Mouse (Mus musculus) midbrain, postnatal 0 days (tissue): ENCODE results near the gene Rpl19. TPM values are rescaled to one million over a fixed set of nuclear protein-coding genes. Genes with fewer than 3 reads are reported as not detected.
A peak's percentile ranks its signal among the peaks of the same experiment; 100 is the strongest.

Experiments
- ATAC-seq: fragments of 200-750 bp; cut with Nextera tagmentation; 2 replicates; pipeline ENCODE4 v1.8.0; 2017; ENCODE audit warnings: moderate number of reproducible peaks, mild to moderate bottlenecking, moderate TSS enrichment, moderate library complexity; ENCODE audit not compliant: low FRiP score
- DNase-seq: peaks from one replicate; pipeline ENCODE4 v3.0.0-alpha.2; 2015; ENCODE audit warnings: low spot score
- H3K27ac ChIP-seq: fragments of 300-500 bp; sonication (generic); 2 replicates; pipeline ENCODE4 v1.5.1; 2014; ENCODE audit warnings: low read depth, mild to moderate bottlenecking, low read length, mixed read lengths
- H3K27me3 ChIP-seq: fragments of 300-500 bp; sonication (generic); 2 replicates; pipeline ENCODE4 v1.6.1; 2014; ENCODE audit warnings: low read length, control low read depth, mixed read lengths; ENCODE audit not compliant: insufficient read depth
- H3K36me3 ChIP-seq: fragments of 300-500 bp; sonication (generic); 2 replicates; pipeline ENCODE4 v1.6.1; 2014; ENCODE audit warnings: low read length, control low read depth, mixed read lengths; ENCODE audit not compliant: insufficient read depth
- H3K4me1 ChIP-seq: fragments of 300-500 bp; sonication (generic); 2 replicates; pipeline ENCODE4 v1.6.1; 2014; ENCODE audit warnings: mild to moderate bottlenecking, control low read depth, antibody characterized with exemption, low read length, mixed read lengths; ENCODE audit not compliant: insufficient read depth
- H3K4me2 ChIP-seq: fragments of 300-500 bp; sonication (generic); 2 replicates; pipeline ENCODE4 v1.6.1; 2014; ENCODE audit warnings: low read depth, mild to moderate bottlenecking, low read length, mixed read lengths; ENCODE audit not compliant: poor library complexity, severe bottlenecking
- H3K4me3 ChIP-seq: fragments of 300-500 bp; sonication (generic); 2 replicates; pipeline ENCODE4 v1.5.1; 2014; ENCODE audit warnings: low read depth, mild to moderate bottlenecking, low read length, moderate library complexity
- H3K9ac ChIP-seq: fragments of 300-500 bp; sonication (generic); replicated peaks from 2 replicates; pipeline ENCODE4 v1.6.1; 2014; ENCODE audit warnings: mild to moderate bottlenecking, low read length, moderate library complexity, mixed read lengths; ENCODE audit not compliant: poor library complexity, severe bottlenecking
- H3K9me3 ChIP-seq: fragments of 300-500 bp; sonication (generic); 2 replicates; pipeline ENCODE4 v1.6.1; 2016; ENCODE audit warnings: low read length, control low read depth
- CTCF ChIP-seq: IDR thresholded peaks from 2 replicates; pipeline ENCODE4 v1.5.1; 2016; ENCODE audit warnings: antibody characterized with exemption, mild to moderate bottlenecking
- whole genome bisulfite sequencing: fragments of 180-500 bp; shearing (Covaris S2); extraction: QIAGEN DNeasy Blood & Tissue Kit; methylation state at CpG from one replicate; pipeline ENCODE4 v1.1.7; 2014; 5-methylcytosine and 5-hydroxymethylcytosine counted together
- polyA plus RNA-seq: library from polyadenylated mRNA; unstranded; fragments of >200 nt; fragmentation: Nextera tagmentation; extraction: Ambion mirVana; gene quantifications from 2 replicates; pipeline ENCODE4 v1.2.1, GENCODE M21; 2015
- total RNA-seq: library from RNA; depleted of rRNA; stranded (reverse); fragments of >200 nt; gene quantifications from 2 replicates; pipeline ENCODE4 v1.2.3, GENCODE M21; 2014

Rpl19 gene
- total and polyA plus RNA-seq, 2 experiments from 2014 or later, result 591 to 686 TPM

GRCm38 (mm10) chr11:97983506-97983905 is 43.0 kb upstream of the Rpl19 start:
- ATAC-seq, result no peak
- H3K27ac ChIP-seq, result no peak overlapping the region
- H3K4me2 ChIP-seq, result no peak overlapping the region
- H3K9me3 ChIP-seq, result no peaks in the 10 kb centered on the region
- H3K9ac ChIP-seq, result no peak overlapping the region
- 89% methylated on average over 3 of the region's 3 CpGs for WGBS
- no peak overlapping the region for H3K4me3 ChIP-seq
- H3K27me3 ChIP-seq, result peaks cover 8% of the 10 kb centered on the region
- TF ChIP-seq CTCF, result no peak
- H3K4me1 ChIP-seq, result no peaks in the 10 kb centered on the region
- H3K36me3 ChIP-seq, result no peaks in the 10 kb centered on the region
- no peak for DNase-seq

- TF ChIP-seq CTCF, result no peak
- ATAC-seq, result no peak
Measured at GRCm38 (mm10) chr11:97983983-97984382, 42.5 kb upstream of the Rpl19 start.

DNA sequence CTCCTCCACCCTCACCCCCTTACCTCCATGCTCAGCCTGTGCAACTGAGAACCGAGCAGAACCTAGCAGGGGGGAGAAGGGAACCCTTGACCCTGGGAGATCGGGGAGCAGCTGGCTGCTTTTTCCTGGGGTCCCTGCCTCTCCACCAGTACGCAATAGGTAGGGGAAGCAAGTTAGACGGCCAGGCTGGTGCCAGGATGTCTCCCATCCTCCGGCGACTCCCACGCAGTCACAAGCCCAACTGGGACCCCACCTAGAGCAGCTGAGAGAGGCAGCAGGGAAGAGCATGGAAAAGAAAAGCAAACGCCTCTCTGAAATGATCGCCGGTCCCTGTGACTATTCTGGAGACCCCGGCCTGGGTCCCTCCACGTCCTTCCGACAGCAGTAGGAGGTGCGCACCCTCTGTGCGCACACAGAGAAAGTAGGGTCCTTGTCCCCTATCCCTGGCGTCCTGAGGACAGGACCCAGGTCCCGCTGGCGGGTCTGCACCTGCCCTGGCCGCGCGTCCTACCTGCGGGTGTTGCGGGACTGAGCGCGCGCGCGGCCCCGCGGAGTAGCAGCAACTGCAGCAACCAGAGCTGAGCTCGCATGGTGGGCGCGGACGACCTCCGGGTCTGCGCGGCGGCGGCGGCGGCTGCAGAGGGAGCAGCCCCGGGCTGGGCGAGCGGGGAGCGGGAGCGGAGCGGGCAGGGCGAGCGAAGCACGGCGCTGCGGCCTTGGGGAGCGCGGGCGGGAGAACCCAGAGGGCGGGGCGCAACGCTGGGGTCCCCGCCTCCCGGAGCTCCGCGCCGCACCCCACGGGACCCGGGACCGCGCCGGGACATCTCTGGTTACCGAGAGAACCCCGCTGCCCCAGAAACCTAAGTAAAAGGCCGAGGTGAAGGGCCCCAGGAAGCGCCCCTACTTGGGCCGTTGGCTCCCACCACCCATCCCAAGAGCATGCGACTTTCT is 40.5 kb upstream of the Rpl19 start, which contains the start of gene Plxdc1:
Plxdc1 (minus strand) TSS at position 718 of the 951 bp plus-strand sequence.
- no peak for TF ChIP-seq CTCF
- H3K36me3 ChIP-seq, result no peaks in the 10 kb centered on the region
- no peak within 1 kb of the TSS for H3K27ac ChIP-seq
- no peak for ATAC-seq
- WGBS, result 3% methylated on average over 67 of the region's 74 CpGs
- DNase-seq, result no peak
- peaks cover 8% of the 10 kb centered on the region for H3K27me3 ChIP-seq
- no peaks in the 10 kb centered on the region for H3K9me3 ChIP-seq
- H3K4me2 ChIP-seq, result peak within 1 kb of the TSS; percentile 79
- peak within 1 kb of the TSS; percentile 63 for H3K9ac ChIP-seq
- H3K4me1 ChIP-seq, result 0 out of 2 replicates have a peak, but pooled peaks cover 5% of the 10 kb centered on the region
- H3K4me3 ChIP-seq, result peak within 1 kb of the TSS; percentile 72

More at GRCm38 (mm10) chr11:97983983-97984382, 42.5 kb upstream of the Rpl19 start:
- DNase-seq, result no peak
- Histone ChIP-seq H3K27me3 (peaks cover 8% of the 10 kb centered on the region), H3K4me2 (no peak overlapping the region), H3K9ac (no peak overlapping the region), H3K4me3 (no peak overlapping the region), H3K4me1 (no peaks in the 10 kb centered on the region), H3K27ac (no peak overlapping the region), H3K36me3 (no peaks in the 10 kb centered on the region), H3K9me3 (no peaks in the 10 kb centered on the region)
- WGBS, result 75% methylated on average over 1 of the region's 1 CpGs

DNA sequence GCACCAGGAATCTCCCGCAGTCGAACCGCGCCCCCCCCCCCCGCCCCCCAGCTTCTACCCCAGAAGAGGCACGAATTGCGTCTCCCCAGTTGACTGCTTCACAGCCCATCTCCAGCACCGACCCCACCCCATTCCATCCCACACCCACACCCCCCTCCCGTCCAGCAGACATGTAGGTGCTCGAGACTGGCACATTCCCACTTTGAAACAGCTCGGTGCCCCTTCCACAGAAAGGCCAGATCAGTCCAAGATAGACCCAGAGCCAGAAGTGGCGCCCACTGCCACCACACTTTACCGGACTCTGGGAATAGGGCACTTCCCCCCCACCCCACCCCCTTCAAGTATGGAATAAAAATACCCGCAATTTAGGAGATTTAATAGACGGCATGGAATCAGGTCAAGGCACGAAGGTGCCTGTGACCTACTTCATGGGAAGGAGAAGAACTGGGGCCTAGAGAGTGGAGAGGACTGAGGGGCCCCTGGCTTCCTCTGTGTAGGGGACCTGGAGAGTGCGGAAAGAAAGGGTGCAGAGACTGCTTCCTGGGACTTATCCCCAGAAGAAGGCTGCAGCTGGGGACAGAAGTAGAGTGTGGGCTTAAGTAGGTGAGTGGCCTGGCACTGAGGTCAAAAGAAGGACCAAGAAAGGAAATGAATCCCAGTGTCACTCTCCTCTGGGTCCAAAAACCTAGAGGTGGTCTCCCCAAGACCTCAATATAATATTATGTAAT is 39.6 kb upstream of the Rpl19 start:
- H3K27ac ChIP-seq, result no peak overlapping the region
- H3K4me1 ChIP-seq, result 0 out of 2 replicates have a peak, but pooled peaks cover 5% of the 10 kb centered on the region
- TF ChIP-seq CTCF, result no peak
- peak overlapping the region; percentile 63 for H3K9ac ChIP-seq
- H3K27me3 ChIP-seq, result peaks cover 8% of the 10 kb centered on the region
- ATAC-seq (no peak), DNase-seq (no peak)
- 37% methylated on average over 12 of the region's 17 CpGs for WGBS
- H3K4me3 ChIP-seq, result peak overlapping the region; percentile 72
- peak overlapping the region; percentile 79 for H3K4me2 ChIP-seq
- H3K9me3 ChIP-seq, result no peaks in the 10 kb centered on the region
- no peaks in the 10 kb centered on the region for H3K36me3 ChIP-seq

DNA sequence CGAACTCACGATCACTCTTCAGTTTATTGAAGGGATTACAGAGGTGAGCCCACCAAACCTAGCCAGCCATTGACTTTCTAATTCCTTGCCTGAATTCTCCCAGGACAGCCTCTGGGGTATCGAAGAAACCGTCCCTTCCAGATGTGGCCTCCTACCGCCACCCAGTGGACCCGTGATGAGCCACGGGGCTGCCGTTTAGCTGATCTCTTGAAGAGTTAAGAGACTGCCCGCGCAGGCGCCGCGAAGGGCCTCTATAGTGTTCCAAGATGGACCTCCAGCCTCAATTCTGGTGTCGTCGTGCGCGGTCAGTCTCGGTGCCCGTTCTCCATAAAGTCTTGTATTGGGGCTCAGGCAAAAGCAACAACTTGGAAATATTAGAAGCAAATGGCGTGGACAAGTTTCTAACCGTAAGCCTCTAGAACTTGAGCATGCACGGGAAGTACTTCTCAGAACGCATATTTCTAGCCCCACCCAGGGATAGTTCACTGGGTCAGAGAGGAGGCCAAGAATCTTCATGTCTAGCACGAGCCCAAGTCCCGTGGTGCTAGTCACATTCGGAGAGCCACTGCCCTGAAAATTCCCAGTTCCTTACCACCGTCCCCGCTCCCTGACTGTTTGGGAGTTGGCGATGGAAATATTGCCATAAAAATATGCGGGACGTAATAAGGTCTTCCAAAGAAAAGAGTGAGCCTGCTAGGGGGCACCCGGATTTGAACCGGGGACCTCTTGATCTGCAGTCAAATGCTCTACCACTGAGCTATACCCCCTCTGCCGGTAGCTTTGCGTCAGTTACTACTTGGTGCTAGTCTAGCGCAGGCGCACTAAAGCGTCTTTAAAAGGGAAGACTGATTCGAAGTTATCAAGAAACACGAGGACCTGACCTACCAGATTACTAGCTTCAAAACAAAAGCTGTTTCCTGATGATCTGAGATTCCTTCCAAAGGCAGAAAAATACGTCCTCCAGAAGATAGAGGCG is 38.7 kb upstream of the Rpl19 start:
- ATAC-seq (peak; percentile 86), DNase-seq (peak; percentile 97)
- no peaks in the 10 kb centered on the region for H3K9me3 ChIP-seq
- peak overlapping the region; percentile 67 for H3K9ac ChIP-seq
- H3K27ac ChIP-seq, result peak overlapping the region; percentile 77
- WGBS, result under 1% methylated on average over 42 of the region's 42 CpGs
- no peaks in the 10 kb centered on the region for H3K36me3 ChIP-seq
- peak; percentile 94 for TF ChIP-seq CTCF
- H3K4me1 ChIP-seq, result 0 out of 2 replicates have a peak, but pooled peaks cover 5% of the 10 kb centered on the region
- H3K27me3 ChIP-seq, result peaks cover 8% of the 10 kb centered on the region
- H3K4me2 ChIP-seq, result peak overlapping the region; percentile 66
- peak overlapping the region; percentile 72 for H3K4me3 ChIP-seq
